9 mouse cellular contexts compared by ENCODE assay signal in genomic region chr4:134772805-134773674, GRCm38 (mm10). TPM values are rescaled to one million over a fixed set of nuclear protein-coding genes. Genes with fewer than 3 reads are reported as not detected.
DNase-seq lines count a peak whose midpoint lies in the region; ATAC-seq and TF ChIP-seq lines count a peak whose summit lies in the region.
"Had no signal": no experiment of that assay in that cellular context is flagged by ENCODE, and none has a peak within 500 bp of the region (broad histone marks: within the 10 kb centered on the region; RNA-seq: fewer than 3 reads in every experiment).

No protein-coding gene starts in this region.

- H3K27ac ChIP-seq in heart, embryonic 15.5 days = 0 out of 2 replicates have a peak overlapping the region, but pooled peaks have one; percentile 26
- no peak overlapping the region for H3K27ac ChIP-seq in hindbrain, postnatal 0 days
- H3K27ac ChIP-seq: forebrain, embryonic 15.5 days had no signal

- 0 out of 2 replicates have a peak, but pooled peaks have one; percentile 28 for ATAC-seq in heart, embryonic 15.5 days (replicated peaks; ENCODE audit: insufficient number of reproducible peaks, insufficient read depth, low FRiP score, low read depth)
- ATAC-seq in hindbrain, postnatal 0 days = 0 out of 2 replicates have a peak, but pooled peaks have one; percentile 36
- ATAC-seq in neutrophil, adult 5-6 weeks (ENCODE audit: extremely low read depth, insufficient number of reproducible peaks, low FRiP score, poor library complexity, severe bottlenecking) = peak; percentile 63
- ATAC-seq: forebrain, embryonic 15.5 days had no signal

- H3K4me2 ChIP-seq in heart, embryonic 15.5 days = no peak overlapping the region
- H3K4me2 ChIP-seq in hindbrain, postnatal 0 days (ENCODE audit: low read depth, low read length) = no peak overlapping the region
- H3K4me2 ChIP-seq: forebrain, embryonic 15.5 days had no signal

- no peak for DNase-seq in heart, postnatal 10 days
- DNase-seq in Muller cell, postnatal 12 days (ENCODE audit: inconsistent ontology term) = peak; percentile 84
- no peak for DNase-seq in hindbrain, postnatal 0 days (ENCODE audit: low spot score)
- DNase-seq in frontal cortex, postnatal 36 days (ENCODE audit: low spot score in 2 of 2) = no peak
- no peak for DNase-seq in right cerebral cortex, postnatal 4 days
- no peak for DNase-seq in kidney, postnatal 36 days

- no peaks in the 10 kb centered on the region for H3K36me3 ChIP-seq in heart, embryonic 15.5 days
- no peaks in the 10 kb centered on the region for H3K36me3 ChIP-seq in hindbrain, postnatal 0 days (ENCODE audit: insufficient read depth, low read length)
- H3K36me3 ChIP-seq: forebrain, embryonic 15.5 days had no signal

- H3K27me3 ChIP-seq in heart, embryonic 15.5 days = no peaks in the 10 kb centered on the region; the same call in 1 of the 2 replicates
- no peaks in the 10 kb centered on the region for H3K27me3 ChIP-seq in hindbrain, postnatal 0 days (ENCODE audit: insufficient read depth, low read length)
- H3K27me3 ChIP-seq: forebrain, embryonic 15.5 days had no signal

- intact Hi-C loops in heart, postnatal 10 days (cut with DNase I) = no loop called here

- 32% methylated on average over 4 of the region's 4 CpGs for WGBS in heart, embryonic 15.5 days
- WGBS in hindbrain, postnatal 0 days = 34% methylated on average over 4 of the region's 4 CpGs

- TF ChIP-seq CTCF in hindbrain, postnatal 0 days (IDR thresholded peaks at IDR 0.05; ENCODE audit: low read depth) = no peak

- no peak overlapping the region for H3K9ac ChIP-seq in heart, embryonic 15.5 days
- H3K9ac ChIP-seq in hindbrain, postnatal 0 days (replicated peaks; ENCODE audit: low read length) = no peak overlapping the region
- H3K9ac ChIP-seq: forebrain, embryonic 15.5 days had no signal

- no peaks in the 10 kb centered on the region for H3K9me3 ChIP-seq in heart, embryonic 15.5 days (replicated peaks)
- no peaks in the 10 kb centered on the region for H3K9me3 ChIP-seq in hindbrain, postnatal 0 days (ENCODE audit: low read length)
- H3K9me3 ChIP-seq: forebrain, embryonic 15.5 days had no signal

- peaks cover 18% of the 10 kb centered on the region for H3K4me1 ChIP-seq in heart, embryonic 15.5 days (replicated peaks)
- H3K4me1 ChIP-seq in hindbrain, postnatal 0 days (ENCODE audit: insufficient read depth, low read length) = no peaks in the 10 kb centered on the region

- H3K4me3 ChIP-seq in heart, embryonic 15.5 days = no peak overlapping the region
- H3K4me3 ChIP-seq in hindbrain, postnatal 0 days (ENCODE audit: low read length) = no peak overlapping the region
- H3K4me3 ChIP-seq: forebrain, embryonic 15.5 days had no signal

RNA-seq across cellular contexts. Expression of gene Ldlrap1, which starts 5.2 kb away (rescaled TPM):
- polyA plus RNA-seq in heart, embryonic 15.5 days (2015; fragmentation: Nextera tagmentation; extraction: Ambion mirVana) = 11.6 and 16.0 TPM in 2 replicates
- total RNA-seq in heart, postnatal 10 days (2021) = 10 to 100 TPM; 21.8 to 24.3 TPM
- 2.6 and 3.1 TPM in 2 replicates for total RNA-seq in hindbrain, postnatal 0 days (2014; rRNA removed)
- 2.7 and 2.9 TPM in 2 replicates for polyA plus RNA-seq in hindbrain, postnatal 0 days (2015; fragmentation: Nextera tagmentation; extraction: Ambion mirVana)
- total RNA-seq in neutrophil, adult 5-6 weeks (2017) = 25.7 and 27.0 TPM in 2 replicates
